Mouse (Mus musculus) activated CD4-positive, CD25-positive, alpha-beta regulatory T cell, adult 4 months (primary cell): ENCODE data around the gene Tas2r126. TPM values are rescaled to one million over a fixed set of nuclear protein-coding genes. Genes with fewer than 3 reads are reported as not detected.

Experiments
- polyA plus RNA-seq, 2 experiments: library from polyadenylated mRNA; unstranded; fragments of 100-300 nt; shearing (Covaris generic); gene quantifications; one replicate each; pipeline ENCODE4 v1.2.1; 2017

Tas2r126 gene
- polyA plus RNA-seq, 2 experiments from 2014 or later, result not detected

Other genes with a start within 250 kb of the Tas2r126 start
- not detected for gene Tas2r144, start 219.2 kb upstream of the Tas2r126 start, polyA plus RNA-seq
- gene Gstk1, start 188.6 kb upstream of the Tas2r126 start, polyA plus RNA-seq, result 1 to 10 TPM; 8.1 to 9.3 TPM
- not detected for gene Tmem139, start 172.6 kb upstream of the Tas2r126 start, polyA plus RNA-seq
- gene Casp2, start 169.6 kb upstream of the Tas2r126 start, polyA plus RNA-seq, result 10 to 100 TPM; 45.1 to 50.3 TPM
- not detected for gene Clcn1, start 147.8 kb upstream of the Tas2r126 start, polyA plus RNA-seq
- not detected for gene Fam131b, start 109.9 kb upstream of the Tas2r126 start, polyA plus RNA-seq
- gene Zyx, start 84.9 kb upstream of the Tas2r126 start, polyA plus RNA-seq, result 10 to 100 TPM; 62.8 to 78.6 TPM
- under 1 TPM in 1 of 2 experiments, not detected in 1; 0.63 TPM for gene Epha1, start 61.3 kb upstream of the Tas2r126 start, polyA plus RNA-seq
- not detected for gene Tas2r143, start 34.3 kb upstream of the Tas2r126 start, polyA plus RNA-seq
- gene Tas2r135, start 29.1 kb upstream of the Tas2r126 start, polyA plus RNA-seq, result under 1 TPM in 1 of 2 experiments, not detected in 1; 0.52 TPM
- gene Olfr458, start 30.7 kb downstream of the Tas2r126 start, polyA plus RNA-seq, result not detected
- gene Olfr457, start 41.8 kb downstream of the Tas2r126 start, polyA plus RNA-seq, result not detected
- not detected for gene Olfr456, start 52.7 kb downstream of the Tas2r126 start, polyA plus RNA-seq
- gene Olfr455, start 113.1 kb downstream of the Tas2r126 start, polyA plus RNA-seq, result under 1 TPM in 1 of 2 experiments, not detected in 1; 0.08 TPM
- not detected for gene Tcaf3, start 163.2 kb downstream of the Tas2r126 start, polyA plus RNA-seq
- gene Tcaf2, start 210.7 kb downstream of the Tas2r126 start, polyA plus RNA-seq, result not detected